Mouse (Mus musculus): ENCODE results near the gene Rab35.

DNA sequence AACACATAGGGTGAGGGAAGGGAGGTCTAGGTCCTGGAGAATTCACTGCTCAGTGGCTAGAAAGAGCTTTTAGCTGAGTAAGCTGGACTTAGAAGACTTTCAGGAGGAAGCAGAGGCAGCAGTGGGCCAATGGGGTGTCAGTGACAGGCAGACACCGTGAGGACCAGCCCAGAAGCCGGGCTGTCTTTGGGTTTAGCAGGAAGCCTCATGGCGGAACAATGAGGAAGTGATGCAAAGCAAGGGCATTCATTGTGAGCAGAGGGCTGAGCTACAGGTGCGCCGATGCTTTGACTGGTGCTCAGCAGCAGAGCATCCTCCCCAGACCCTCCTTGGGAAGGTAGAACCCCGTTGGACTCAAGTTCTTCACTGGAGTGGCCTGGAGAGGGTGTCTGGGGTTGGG lies 3.8 kb downstream of the Rab35 start:
- TF ChIP-seq CTCF (IDR thresholded peaks at IDR 0.05; ENCODE audit: low read depth, low read length) (no peak), POLR2A (IDR thresholded peaks at IDR 0.05; ENCODE audit: extremely low read depth, insufficient read depth, low read length) (no peak)

All from liver, adult 2 months (tissue).